Mouse (Mus musculus) yolk sac, embryonic 10.5 days (tissue): ENCODE measurements around the gene Gm11437.

Experiments used
- DNase-seq: peaks from one replicate; pipeline ENCODE4 v3.0.0-alpha.2; 2017; ENCODE audit warnings: low spot score

Gm11437 gene

GRCm38 (mm10) chr11:84167046-84167526, at the start of gene Gm11437:
TSS of gene Gm11437 (minus strand) at chr11:84167476.
- no peak for DNase-seq

GRCm38 (mm10) chr11:84210876-84211275, 43.6 kb upstream of the Gm11437 start:
- no peak for DNase-seq

- no peak for DNase-seq
These were observed 38.5 kb upstream of the Gm11437 start for GRCm38 (mm10) chr11:84205776-84206175.

- no peak for DNase-seq
These were observed 30.5 kb upstream of the Gm11437 start for GRCm38 (mm10) chr11:84197607-84198402.

- DNase-seq = no peak
These were observed 27.5 kb upstream of the Gm11437 start for GRCm38 (mm10) chr11:84194751-84195150.

GRCm38 (mm10) chr11:84193249-84193648, 26.0 kb upstream of the Gm11437 start:
- no peak for DNase-seq

- DNase-seq = no peak
These were observed 23.4 kb upstream of the Gm11437 start for GRCm38 (mm10) chr11:84190581-84191233.

GRCm38 (mm10) chr11:84188530-84188929, 21.3 kb upstream of the Gm11437 start:
- no peak for DNase-seq

GRCm38 (mm10) chr11:84181286-84181685, 14.0 kb upstream of the Gm11437 start:
- no peak for DNase-seq

GRCm38 (mm10) chr11:84179954-84180598, 12.8 kb upstream of the Gm11437 start:
- peak; percentile 86 for DNase-seq

GRCm38 (mm10) chr11:84179226-84179953, 12.1 kb upstream of the Gm11437 start:
- peak; percentile 96 for DNase-seq

GRCm38 (mm10) chr11:84178571-84178970, 11.3 kb upstream of the Gm11437 start:
- DNase-seq = no peak

- DNase-seq = no peak
These were observed 5.5 kb upstream of the Gm11437 start for GRCm38 (mm10) chr11:84172539-84173435.

GRCm38 (mm10) chr11:84168701-84169288, 1.5 kb upstream of the Gm11437 start:
- DNase-seq = peak; percentile 58

GRCm38 (mm10) chr11:84164561-84164960, 2.7 kb downstream of the Gm11437 start:
- DNase-seq = peak; percentile 29

GRCm38 (mm10) chr11:84164123-84164522, 3.2 kb downstream of the Gm11437 start:
- no peak for DNase-seq

GRCm38 (mm10) chr11:84156535-84157262, 10.6 kb downstream of the Gm11437 start:
- DNase-seq = no peak

GRCm38 (mm10) chr11:84150884-84151283, 16.4 kb downstream of the Gm11437 start:
- DNase-seq = no peak

GRCm38 (mm10) chr11:84146081-84146480, 21.2 kb downstream of the Gm11437 start:
- DNase-seq = peak; percentile 62
